Mouse (Mus musculus): ENCODE data around the gene Col6a3.

- TF ChIP-seq CTCF (IDR thresholded peaks at IDR 0.05; ENCODE audit: extremely low read depth, insufficient read length, insufficient replicate concordance, low read depth, low read length) (no peak), POLR2A (IDR thresholded peaks at IDR 0.05; ENCODE audit: low read depth, low read length) (no peak)
These were observed 52.8 kb downstream of the Col6a3 start for GRCm38 (mm10) chr1:90790925-90791324.

Measured in small intestine, adult 2 months (tissue).